Mouse (Mus musculus) olfactory bulb, adult 2 months (tissue): ENCODE data around the gene Ugcg. TPM values are rescaled to one million over a fixed set of nuclear protein-coding genes. Genes with fewer than 3 reads are reported as not detected.

Source experiments
- H3K27ac ChIP-seq: fragments of 200-500 bp; 2 replicates; pipeline ENCODE4 v1.5.1; 2012; ENCODE audit warnings: low read depth, low read length; ENCODE audit not compliant: insufficient read depth
- H3K4me1 ChIP-seq: fragments of 200-500 bp; 2 replicates; pipeline ENCODE4 v1.6.1; 2012; ENCODE audit warnings: low read length; ENCODE audit not compliant: control insufficient read depth, insufficient read depth
- H3K4me3 ChIP-seq: fragments of 200-500 bp; 2 replicates; pipeline ENCODE4 v1.5.1; 2012; ENCODE audit warnings: mild to moderate bottlenecking, low read depth, low read length, moderate library complexity; ENCODE audit not compliant: insufficient read depth
- CTCF ChIP-seq: fragments of 200-500 bp; IDR thresholded peaks from 2 replicates; pipeline ENCODE4 v1.5.1; 2012; ENCODE audit warnings: low read depth, mild to moderate bottlenecking, low read length, moderate library complexity; ENCODE audit not compliant: insufficient read depth
- POLR2A ChIP-seq: fragments of 200-500 bp; IDR thresholded peaks from 2 replicates; pipeline ENCODE4 v1.6.1; 2012; ENCODE audit warnings: mild to moderate bottlenecking, low read depth, low read length, moderate library complexity; ENCODE audit not compliant: insufficient read depth
- WGBS: fragments of 180-500 bp; shearing (Covaris S2); methylation state at CpG from one replicate; pipeline ENCODE4 v1.1.7; 2018; 5-methylcytosine and 5-hydroxymethylcytosine counted together
- polyA plus RNA-seq: library from polyadenylated mRNA; stranded (reverse); fragments of >200 nt; gene quantifications from 2 replicates; pipeline ENCODE4 v1.2.4, GENCODE M21; 2012; ENCODE audit warnings: low replicate concordance; ENCODE audit not compliant: missing spikeins, insufficient read depth, insufficient read length

Gene Ugcg
- polyA plus RNA-seq, 1 experiment, result not detected

DNA sequence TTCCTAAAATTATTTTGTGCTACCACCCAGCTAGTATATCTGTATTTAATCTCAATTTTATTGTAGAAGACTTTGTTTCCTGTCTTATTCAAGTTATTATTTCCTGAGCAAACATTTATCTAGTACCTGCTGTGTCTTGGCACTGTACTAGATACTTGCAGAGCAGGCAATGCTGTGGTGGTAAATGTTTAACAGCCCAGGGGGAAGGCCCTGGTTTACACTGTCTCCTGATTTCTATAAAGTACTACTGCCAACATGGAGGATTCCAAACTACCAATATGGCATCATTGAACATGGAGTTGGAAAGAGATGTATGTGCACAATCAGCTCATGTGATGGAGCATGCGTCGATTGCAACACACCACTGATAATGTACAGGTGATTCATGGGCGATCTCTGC, 53.2 kb downstream of the Ugcg start:
- Histone ChIP-seq H3K4me1 (no peaks in the 10 kb centered on the region), H3K27ac (no peak overlapping the region), H3K4me3 (no peak overlapping the region)
- TF ChIP-seq POLR2A, result no peak
- no peak for TF ChIP-seq CTCF
- WGBS, result 97% methylated on average over 3 of the region's 3 CpGs

DNA sequence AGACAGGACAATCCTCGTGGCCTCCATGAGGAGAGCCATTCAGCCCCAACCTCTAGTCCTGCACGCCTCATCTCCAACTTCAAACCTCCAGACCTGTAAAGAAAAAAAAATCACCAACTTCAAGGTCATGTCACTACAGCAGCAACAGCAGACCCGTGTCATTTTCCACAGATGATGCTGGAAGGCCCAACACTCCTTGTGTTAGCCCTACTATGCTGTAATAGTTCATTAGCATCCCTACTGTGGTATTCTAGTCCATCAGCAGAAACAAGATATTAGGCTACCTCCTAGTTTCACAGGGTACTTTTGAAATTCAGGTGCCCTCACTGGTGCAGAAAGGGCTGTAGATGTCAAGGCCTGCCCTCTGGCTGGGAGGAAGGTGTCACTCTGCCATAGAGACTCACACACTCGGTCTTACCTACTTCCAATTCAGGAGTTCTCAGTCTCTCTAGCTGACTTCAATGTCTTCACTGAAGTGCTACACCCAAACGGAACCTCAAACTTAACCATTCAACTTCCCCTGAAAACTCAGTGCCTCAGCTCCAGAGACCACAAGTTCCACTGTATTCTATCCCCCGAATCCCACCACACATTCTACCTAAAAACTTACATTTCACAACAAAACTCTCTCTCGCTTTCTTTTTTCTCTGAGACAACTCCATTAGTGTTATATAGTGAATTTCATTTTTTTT, 54.9 kb downstream of the Ugcg start:
- TF ChIP-seq CTCF (no peak), POLR2A (no peak)
- Histone ChIP-seq H3K27ac (no peak overlapping the region), H3K4me3 (no peak overlapping the region), H3K4me1 (no peaks in the 10 kb centered on the region)
- WGBS, result 91% methylated on average over 7 of the region's 7 CpGs

DNA sequence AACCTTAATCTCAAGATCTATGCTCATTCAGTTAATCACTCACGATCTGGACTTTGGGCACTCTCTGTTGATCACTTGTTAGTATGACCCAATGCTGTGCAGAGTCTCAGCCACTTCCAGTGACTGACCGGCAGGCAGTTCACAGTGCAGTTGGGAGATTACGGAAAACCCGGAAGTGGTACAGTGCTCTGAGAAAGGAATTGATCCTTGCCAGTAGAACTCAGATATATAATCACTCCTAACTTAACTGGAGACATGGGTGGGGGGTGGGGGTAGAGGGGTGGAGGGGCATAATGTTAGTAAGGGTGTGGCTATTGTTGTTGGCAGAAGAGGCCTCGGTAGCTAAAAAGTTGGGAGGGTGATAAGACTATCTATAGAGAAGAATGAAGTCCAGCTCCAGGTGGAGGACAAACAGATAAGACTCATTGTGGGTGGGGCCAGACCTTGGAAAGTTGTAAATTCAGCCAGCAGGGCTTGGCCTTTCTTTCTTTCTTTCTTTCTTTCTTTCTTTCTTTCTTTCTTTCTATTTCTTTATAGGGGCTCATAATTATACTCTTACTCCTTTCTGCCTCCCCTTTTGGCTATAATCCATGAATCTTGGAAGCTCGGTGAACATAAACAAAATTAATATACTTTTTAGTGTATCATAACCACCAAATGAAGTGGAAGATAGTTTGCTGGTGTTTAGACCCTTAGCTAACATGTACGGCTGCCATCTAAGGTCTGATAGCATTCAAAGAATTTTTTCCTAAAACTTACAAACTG, 55.9 kb downstream of the Ugcg start:
- TF ChIP-seq CTCF, result no peak
- TF ChIP-seq POLR2A, result no peak
- WGBS, result 71% methylated on average over 7 of the region's 7 CpGs
- Histone ChIP-seq H3K4me3 (no peak overlapping the region), H3K27ac (no peak overlapping the region), H3K4me1 (no peaks in the 10 kb centered on the region)

DNA sequence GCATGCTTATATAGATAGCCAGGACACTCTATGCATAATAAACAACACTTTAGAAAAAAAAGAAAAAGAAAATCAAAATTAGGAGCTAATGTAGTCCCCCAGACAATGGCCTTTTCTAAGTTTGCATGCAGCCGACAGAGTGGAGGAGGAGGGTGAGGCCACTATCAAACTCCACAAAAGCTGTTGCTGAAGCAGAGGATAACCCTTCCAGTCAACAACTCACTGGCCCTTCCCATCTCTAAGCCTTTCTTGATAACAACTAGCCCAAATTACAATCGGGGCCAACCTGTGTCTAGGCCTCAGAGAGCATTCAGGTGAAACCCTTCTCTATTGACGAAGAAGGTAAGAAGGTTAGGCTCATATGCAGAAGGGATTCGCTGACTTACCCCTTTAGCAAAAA, 56.7 kb downstream of the Ugcg start:
- TF ChIP-seq CTCF, result no peak
- no peak for TF ChIP-seq POLR2A
- WGBS, result 91% methylated on average over 4 of the region's 4 CpGs
- H3K4me3 ChIP-seq, result no peak overlapping the region

DNA sequence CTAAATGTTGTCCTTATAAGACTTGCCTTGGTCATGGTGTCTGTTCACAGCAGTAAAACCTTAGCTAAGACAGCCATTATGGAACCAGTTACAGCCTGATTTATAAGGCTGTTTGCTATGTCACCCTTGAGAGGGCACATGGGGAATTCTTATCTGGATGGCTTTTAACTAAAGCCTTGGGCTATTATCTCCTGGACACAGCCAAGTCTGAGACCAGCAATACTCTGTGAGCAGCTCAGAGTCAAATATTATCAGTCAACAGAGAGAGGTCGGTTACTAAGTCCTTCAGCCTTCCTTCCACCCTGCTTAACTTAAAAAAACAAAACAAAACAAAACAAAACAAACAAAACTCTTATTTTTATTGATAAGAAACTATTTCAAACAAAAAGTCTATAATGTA, 58.5 kb downstream of the Ugcg start:
- no peak overlapping the region for H3K27ac ChIP-seq
- 88% methylated on average over 1 of the region's 1 CpGs for WGBS
- no peak overlapping the region for H3K4me3 ChIP-seq
- H3K4me1 ChIP-seq, result no peaks in the 10 kb centered on the region
- TF ChIP-seq CTCF, result no peak
- TF ChIP-seq POLR2A, result no peak

More for the DNA sequence above, 56.7 kb downstream of the Ugcg start:
- Histone ChIP-seq H3K4me1 (no peaks in the 10 kb centered on the region), H3K27ac (no peak overlapping the region)

DNA sequence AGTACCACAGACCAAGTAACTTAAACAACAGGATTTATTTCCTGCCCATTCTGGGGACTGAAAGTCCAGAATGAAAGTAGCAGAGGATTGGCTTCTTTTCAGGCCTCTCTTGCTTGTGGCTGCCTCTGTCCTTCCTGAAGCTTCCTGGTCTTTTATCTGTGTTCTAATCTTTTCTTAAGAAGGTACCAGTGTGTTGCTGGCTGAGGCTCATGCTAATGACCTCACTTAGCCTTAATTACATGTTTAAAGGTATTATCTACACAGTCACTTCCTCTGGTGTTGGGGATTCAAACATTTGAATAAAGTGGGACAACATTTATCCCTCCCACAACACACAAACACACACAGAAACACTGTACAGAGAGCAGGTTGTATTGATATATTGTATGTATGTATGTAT, 59.0 kb downstream of the Ugcg start:
- no peaks in the 10 kb centered on the region for H3K4me1 ChIP-seq
- TF ChIP-seq POLR2A (no peak), CTCF (no peak)
- no peak overlapping the region for H3K4me3 ChIP-seq
- H3K27ac ChIP-seq, result no peak overlapping the region

DNA sequence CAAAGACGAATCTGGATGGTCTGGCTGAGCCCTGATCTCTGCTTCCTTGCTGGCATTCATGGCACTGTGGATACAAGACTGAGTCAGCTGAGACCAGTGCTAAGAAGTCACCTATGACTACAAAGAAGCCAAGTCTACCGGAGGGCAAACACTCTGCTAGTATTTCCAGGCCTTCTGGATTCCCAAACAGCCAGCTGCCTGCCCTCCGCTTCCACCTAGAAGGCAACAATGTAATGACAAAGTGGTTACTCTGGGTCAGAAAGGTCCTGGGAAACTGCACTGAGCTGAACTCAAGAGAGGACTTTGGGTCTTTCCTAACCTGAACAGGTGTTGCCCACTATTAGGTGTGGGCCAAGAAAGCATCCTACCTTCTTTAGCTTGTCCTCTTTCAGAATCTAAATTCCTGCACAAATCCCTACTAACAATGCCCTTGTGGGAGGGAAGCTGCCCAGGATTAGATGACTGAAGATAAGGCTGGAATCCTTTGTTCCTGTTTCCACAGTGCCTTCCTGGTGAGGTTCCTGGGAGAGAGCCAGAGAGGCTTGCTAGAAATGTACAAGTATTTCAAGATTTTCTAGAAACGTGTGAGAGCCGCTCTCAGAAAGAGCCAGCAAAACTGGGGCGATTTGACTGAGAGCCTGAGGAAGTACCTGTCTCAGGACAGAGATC, 63.5 kb downstream of the Ugcg start:
- 82% methylated on average over 6 of the region's 6 CpGs for WGBS

DNA sequence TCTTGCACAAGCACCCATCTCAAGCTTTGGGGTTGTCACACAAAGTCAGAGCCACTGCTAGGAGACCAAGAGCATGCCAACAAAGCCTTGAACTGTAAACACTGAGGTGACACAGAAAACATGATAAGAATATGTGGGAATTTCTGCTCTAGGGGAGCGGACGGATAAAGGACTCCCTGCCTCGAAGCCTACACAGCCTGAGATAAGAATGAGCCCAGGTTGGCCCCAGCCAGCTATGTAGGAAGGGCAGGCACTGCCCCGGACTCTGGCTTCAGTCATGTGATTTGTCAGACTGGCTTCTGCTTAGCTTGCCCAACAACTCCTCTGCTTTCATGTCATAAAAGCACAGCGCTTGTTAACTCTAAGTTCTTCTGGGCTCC, 64.0 kb downstream of the Ugcg start:
- H3K27ac ChIP-seq, result no peak overlapping the region
- TF ChIP-seq CTCF, result no peak
- TF ChIP-seq POLR2A, result no peak
- H3K4me1 ChIP-seq, result no peaks in the 10 kb centered on the region
- H3K4me3 ChIP-seq, result no peak overlapping the region
- WGBS, result 93% methylated on average over 5 of the region's 5 CpGs

More for the DNA sequence above, 63.5 kb downstream of the Ugcg start:
- Histone ChIP-seq H3K4me1 (no peaks in the 10 kb centered on the region), H3K27ac (no peak overlapping the region), H3K4me3 (no peak overlapping the region)
- TF ChIP-seq CTCF (no peak), POLR2A (no peak)

DNA sequence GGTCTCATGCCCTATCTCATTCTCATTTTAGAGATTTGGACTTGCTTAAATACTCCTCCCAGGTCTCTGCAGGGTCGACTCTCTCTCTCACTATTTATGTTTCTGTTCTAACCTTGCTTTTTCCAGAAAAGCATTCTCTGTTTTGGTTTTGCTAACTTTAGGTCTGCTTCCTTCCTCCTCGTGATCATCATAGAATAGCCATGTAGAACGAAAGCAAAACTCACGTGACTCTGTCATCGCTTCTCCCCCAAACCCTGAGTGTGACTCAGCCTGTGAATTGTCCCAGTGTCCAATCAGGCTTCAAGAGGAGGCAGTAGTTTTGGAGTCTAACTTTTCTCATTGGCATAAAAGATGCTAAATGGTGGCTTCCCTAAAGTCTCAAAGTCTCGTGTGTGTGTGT, 65.3 kb downstream of the Ugcg start:
- TF ChIP-seq POLR2A (no peak), CTCF (no peak)
- Histone ChIP-seq H3K4me1 (no peaks in the 10 kb centered on the region), H3K4me3 (no peak overlapping the region), H3K27ac (no peak overlapping the region)
- 85% methylated on average over 6 of the region's 6 CpGs for WGBS
